Mouse (Mus musculus) hindbrain, embryonic 15.5 days (tissue): Measurements from ENCODE around the gene Vwa7. TPM values are rescaled to one million over a fixed set of nuclear protein-coding genes. Genes with fewer than 3 reads are reported as not detected.
A peak's percentile ranks its signal among the peaks of the same experiment; 100 is the strongest.
"Not testable (repeated sequence)": the region's sequence is repeated elsewhere in the genome, so short reads cannot be mapped to it uniquely, and the experiment has no call there.

Source experiments
- ATAC-seq: fragments of 200-750 bp; cut with Nextera tagmentation; 2 replicates; pipeline ENCODE4 v1.8.0; 2017; ENCODE audit warnings: low read depth, moderate number of reproducible peaks, moderate TSS enrichment; ENCODE audit not compliant: low FRiP score
- H3K27ac ChIP-seq: fragments of 300-500 bp; sonication (generic); replicated peaks from 2 replicates; pipeline ENCODE4 v1.5.1; 2015; ENCODE audit warnings: mild to moderate bottlenecking, inconsistent platforms
- H3K27me3 ChIP-seq: fragments of 300-500 bp; sonication (generic); 2 replicates; pipeline ENCODE4 v1.6.1; 2015; ENCODE audit warnings: control low read depth, inconsistent platforms
- H3K36me3 ChIP-seq: fragments of 300-500 bp; sonication (generic); 2 replicates; pipeline ENCODE4 v1.6.1; 2015; ENCODE audit warnings: control low read depth, inconsistent platforms
- H3K4me1 ChIP-seq: fragments of 300-500 bp; sonication (generic); replicated peaks from 2 replicates; pipeline ENCODE4 v1.6.1; 2015; ENCODE audit warnings: control low read depth, inconsistent platforms
- H3K4me2 ChIP-seq: fragments of 300-500 bp; sonication (generic); 2 replicates; pipeline ENCODE4 v1.6.1; 2015; ENCODE audit warnings: moderate library complexity, mild to moderate bottlenecking, inconsistent platforms
- H3K4me3 ChIP-seq: fragments of 300-500 bp; sonication (generic); 2 replicates; pipeline ENCODE4 v1.5.1; 2015; ENCODE audit warnings: mild to moderate bottlenecking, inconsistent platforms
- H3K9ac ChIP-seq: fragments of 300-500 bp; sonication (generic); 2 replicates; pipeline ENCODE4 v1.6.1; 2015; ENCODE audit warnings: inconsistent platforms
- H3K9me3 ChIP-seq: fragments of 300-500 bp; sonication (generic); 2 replicates; pipeline ENCODE4 v1.6.1; 2016; ENCODE audit warnings: control low read depth, inconsistent platforms
- WGBS: fragments of 180-500 bp; shearing (Covaris S2); methylation state at CpG from one replicate; pipeline ENCODE4 v1.1.7; 2015; 5-methylcytosine and 5-hydroxymethylcytosine counted together
- polyA plus RNA-seq: library from polyadenylated mRNA; unstranded; fragments of >200 nt; fragmentation: Nextera tagmentation; extraction: Ambion mirVana; gene quantifications from 2 replicates; pipeline ENCODE4 v1.2.1, GENCODE M21; 2015

Gene Vwa7
- polyA plus RNA-seq = 0.14 TPM in 2 replicates

DNA sequence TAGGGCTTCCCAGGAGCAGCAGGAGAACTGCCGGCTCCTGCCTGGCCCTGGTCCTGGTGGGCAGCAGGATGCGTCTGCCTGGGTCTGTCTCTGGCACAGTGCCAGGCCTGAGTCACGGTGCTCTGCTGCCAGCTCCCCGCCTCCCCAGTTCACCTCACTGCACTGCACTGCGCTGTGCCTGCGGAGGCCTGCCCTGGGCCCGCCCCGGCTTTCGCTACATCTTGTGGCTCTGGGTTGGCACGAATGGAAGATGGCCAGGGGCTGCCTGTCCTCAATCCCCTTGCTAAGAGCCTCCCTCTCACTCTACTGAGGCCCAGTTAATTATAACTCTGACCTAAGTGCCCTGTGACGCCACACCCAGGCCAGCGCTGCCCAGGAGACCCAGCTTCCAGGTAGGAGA lies at the start of gene Vwa7:
TSS of gene Vwa7 (plus strand) at position 204 of the 400 bp plus-strand sequence.
- Histone ChIP-seq H3K4me2 (no peak within 1 kb of the TSS), H3K27me3 (no peaks in the 10 kb centered on the region), H3K4me3 (no peak within 1 kb of the TSS), H3K27ac (no peak within 1 kb of the TSS), H3K9me3 (no peaks in the 10 kb centered on the region), H3K36me3 (peaks cover 43% of the 10 kb centered on the region), H3K4me1 (peaks cover 5% of the 10 kb centered on the region), H3K9ac (no peak within 1 kb of the TSS)
- 61% methylated on average over 12 of the region's 12 CpGs for WGBS
- ATAC-seq = peak; percentile 52

DNA sequence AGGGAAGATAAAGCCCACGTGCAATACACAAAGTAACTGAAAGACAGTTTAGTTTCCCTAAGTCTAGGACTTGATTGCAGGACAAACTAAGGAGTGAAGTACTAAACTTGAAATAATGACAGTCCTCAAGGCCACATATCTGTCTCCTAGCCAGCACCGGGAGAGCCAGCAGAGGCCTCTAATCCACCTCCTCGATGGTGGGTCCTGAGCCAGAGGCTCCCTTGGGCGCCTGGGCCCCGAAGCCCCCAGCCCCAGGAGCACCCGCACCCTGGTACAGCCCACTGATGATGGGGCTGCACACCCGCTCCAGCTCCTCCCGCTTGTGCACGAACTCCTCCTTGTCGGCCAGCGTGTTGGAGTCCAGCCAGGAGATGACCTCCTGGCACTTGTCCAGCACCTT lies 46.6 kb upstream of the Vwa7 start, which contains the start of gene Gm20481:
TSS of gene Gm20481 (plus strand) at position 91 of the 400 bp plus-strand sequence.
- 69% methylated on average over 7 of the region's 11 CpGs for WGBS
- H3K9ac ChIP-seq, H3K4me3 ChIP-seq, H3K4me1 ChIP-seq, H3K36me3 ChIP-seq, H3K4me2 ChIP-seq, H3K27ac ChIP-seq, H3K9me3 ChIP-seq, ATAC-seq: not testable (repeated sequence)
- peaks cover 29% of the 10 kb centered on the region for H3K27me3 ChIP-seq

DNA sequence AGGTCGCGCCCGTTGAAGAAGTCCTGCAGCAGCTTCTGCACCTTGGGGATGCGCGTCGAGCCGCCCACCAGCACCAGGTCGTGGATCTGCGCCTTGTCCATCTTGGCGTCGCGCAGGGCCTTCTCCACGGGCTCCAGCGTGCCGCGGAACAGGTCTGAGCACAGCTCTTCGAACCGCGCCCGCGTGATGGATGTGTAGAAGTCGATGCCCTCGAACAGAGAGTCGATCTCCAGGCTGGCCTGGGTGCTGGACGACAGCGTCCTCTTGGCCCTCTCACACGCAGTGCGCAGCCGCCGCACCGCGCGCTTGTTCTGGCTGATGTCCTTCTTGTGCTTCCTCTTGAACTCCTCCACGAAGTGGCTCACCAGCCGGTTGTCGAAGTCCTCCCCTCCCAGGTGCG lies 45.5 kb upstream of the Vwa7 start:
- not testable (repeated sequence) for ATAC-seq, H3K9me3 ChIP-seq, H3K4me2 ChIP-seq, H3K27ac ChIP-seq, H3K4me3 ChIP-seq, H3K4me1 ChIP-seq, H3K36me3 ChIP-seq, H3K9ac ChIP-seq
- WGBS = 46% methylated on average over 21 of the region's 37 CpGs
- H3K27me3 ChIP-seq = peaks cover 27% of the 10 kb centered on the region

DNA sequence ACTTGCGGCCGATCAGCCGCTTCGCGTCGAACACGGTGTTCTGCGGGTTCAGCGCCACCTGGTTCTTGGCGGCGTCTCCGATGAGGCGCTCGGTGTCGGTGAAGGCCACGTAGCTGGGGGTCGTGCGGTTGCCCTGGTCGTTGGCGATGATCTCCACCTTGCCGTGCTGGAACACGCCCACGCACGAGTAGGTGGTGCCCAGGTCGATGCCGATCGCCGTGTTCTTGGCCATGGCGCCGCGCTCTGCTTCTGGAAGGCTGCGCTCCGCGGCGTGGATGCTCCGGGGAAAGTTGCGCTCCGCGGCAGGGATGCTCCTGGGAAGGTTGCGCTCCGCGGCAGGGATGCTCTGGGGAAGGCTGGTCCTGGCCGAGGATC lies 44.7 kb upstream of the Vwa7 start:
- not testable (repeated sequence) for H3K9ac ChIP-seq

DNA sequence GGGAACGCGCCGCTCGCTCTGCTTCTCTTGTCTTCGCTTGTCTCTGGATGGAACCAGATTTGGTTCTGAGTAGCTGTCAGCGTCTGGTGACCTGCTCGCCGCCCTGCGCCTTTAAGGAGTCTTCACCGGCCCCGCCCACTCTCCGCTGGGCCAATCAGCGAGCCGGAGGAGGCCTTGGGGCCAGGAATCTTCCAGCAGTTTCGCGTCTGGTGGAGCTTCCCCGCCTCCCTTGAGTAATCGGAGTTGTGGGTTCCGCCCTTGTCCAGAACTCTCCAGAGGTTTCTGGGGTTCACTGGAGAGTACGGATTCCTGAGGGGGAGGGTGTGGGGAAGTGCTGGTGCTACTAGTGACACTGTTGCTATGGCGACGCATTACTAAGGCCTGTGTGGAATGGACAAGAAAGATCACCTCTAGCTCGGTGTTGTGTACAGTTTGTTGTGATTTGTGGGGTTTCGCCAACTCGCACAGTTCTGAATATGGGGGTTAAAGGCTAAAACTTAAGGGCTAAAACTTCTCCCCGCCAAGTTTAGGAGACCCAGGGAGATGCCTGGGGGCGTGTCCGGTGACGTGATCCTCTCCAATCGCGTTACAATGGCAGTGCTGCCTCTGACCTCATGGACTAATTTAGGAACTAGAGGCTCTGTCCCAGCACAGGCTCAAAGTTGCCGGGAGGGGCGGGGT lies 44.2 kb upstream of the Vwa7 start, which contains the start of the genes Hspa1a and Hspa1l:
TSS of gene Hspa1a (minus strand) at position 88 of the 681 bp plus-strand sequence.
TSS of gene Hspa1l (plus strand) at position 635 of the 681 bp plus-strand sequence.
- not testable (repeated sequence) for H3K36me3 ChIP-seq, H3K27ac ChIP-seq, H3K4me1 ChIP-seq, H3K9me3 ChIP-seq
- under 1% methylated on average over 31 of the region's 33 CpGs for WGBS
- peaks cover 27% of the 10 kb centered on the region for H3K27me3 ChIP-seq
- ATAC-seq = peak; percentile 95
- peak within 1 kb of the TSS; percentile 45 for H3K4me3 ChIP-seq
- peak within 1 kb of the TSS; percentile 80 for H3K4me2 ChIP-seq
- 0 out of 2 replicates have a peak within 1 kb of the TSS, but pooled peaks have one; percentile 28 for H3K9ac ChIP-seq

More for the DNA sequence above, 44.7 kb upstream of the Vwa7 start:
- not testable (repeated sequence) for ATAC-seq, H3K27ac ChIP-seq, H3K36me3 ChIP-seq, H3K4me1 ChIP-seq, H3K9me3 ChIP-seq
- 0% methylated on average over 20 of the region's 43 CpGs for WGBS
- Histone ChIP-seq H3K4me2 (peak overlapping the region; percentile 80), H3K27me3 (peaks cover 27% of the 10 kb centered on the region), H3K4me3 (peak overlapping the region; percentile 45)

DNA sequence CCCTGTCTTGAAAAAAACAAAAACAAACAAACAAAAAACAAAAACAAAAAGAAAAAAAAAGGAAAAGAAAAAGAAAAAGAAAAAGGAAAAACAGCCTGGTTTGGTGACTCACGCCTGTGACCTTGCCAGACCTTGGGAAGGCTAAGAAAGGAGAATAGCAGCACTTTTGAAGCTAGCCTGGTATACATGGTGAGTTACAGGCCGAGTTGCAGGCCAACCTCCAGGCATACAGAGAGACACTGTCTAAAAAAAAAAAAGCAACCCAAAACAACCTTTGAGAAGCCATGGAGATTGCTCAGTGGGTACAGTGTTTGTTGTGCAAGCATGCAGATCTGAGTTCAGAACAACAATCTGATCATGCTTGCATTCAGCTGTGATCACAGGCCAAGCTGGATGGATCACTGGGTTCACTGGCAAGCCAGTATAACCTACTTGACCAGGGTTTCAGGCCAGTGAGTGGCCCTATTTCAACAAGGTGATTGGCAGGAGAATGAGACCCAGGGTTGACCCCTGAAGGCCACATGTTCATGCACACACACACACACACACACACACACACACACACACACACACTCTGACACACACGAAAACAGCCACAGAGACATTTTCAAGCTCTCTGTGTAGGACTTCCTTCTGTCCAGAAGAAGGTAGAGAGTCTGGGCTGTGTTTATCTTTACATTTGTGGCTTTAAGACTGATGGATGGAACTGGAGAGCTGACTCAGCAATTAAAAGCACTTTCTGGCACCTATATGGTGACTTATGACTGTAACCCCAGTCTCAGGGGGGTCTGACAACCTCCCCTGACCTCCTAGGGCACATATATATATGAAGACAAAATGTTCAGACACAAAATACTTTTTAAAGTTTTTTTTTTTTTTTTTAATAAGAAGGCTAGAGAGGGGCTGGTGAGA lies 40.5 kb upstream of the Vwa7 start:
- Histone ChIP-seq H3K9me3 (no peaks in the 10 kb centered on the region), H3K4me1 (peaks cover 17% of the 10 kb centered on the region), H3K27ac (no peak overlapping the region), H3K4me2 (no peak overlapping the region), H3K36me3 (no peaks in the 10 kb centered on the region), H3K27me3 (0 out of 2 replicates have a peak, but pooled peaks cover 2% of the 10 kb centered on the region), H3K9ac (no peak overlapping the region), H3K4me3 (no peak overlapping the region)
- WGBS = 82% methylated on average over 3 of the region's 3 CpGs
- ATAC-seq = no peak

DNA sequence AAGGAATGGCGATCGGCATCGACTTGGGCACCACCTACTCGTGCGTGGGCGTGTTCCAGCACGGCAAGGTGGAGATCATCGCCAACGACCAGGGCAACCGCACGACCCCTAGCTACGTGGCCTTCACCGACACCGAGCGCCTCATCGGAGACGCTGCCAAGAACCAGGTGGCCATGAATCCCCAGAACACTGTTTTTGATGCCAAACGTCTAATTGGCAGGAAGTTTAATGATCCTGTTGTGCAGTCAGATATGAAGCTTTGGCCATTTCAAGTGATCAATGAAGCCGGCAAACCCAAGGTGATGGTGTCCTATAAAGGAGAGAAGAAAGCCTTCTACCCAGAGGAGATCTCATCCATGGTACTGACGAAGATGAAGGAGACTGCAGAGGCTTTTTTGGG lies 39.4 kb upstream of the Vwa7 start:
- Histone ChIP-seq H3K4me3 (no peak overlapping the region), H3K27ac (no peak overlapping the region), H3K4me1 (peaks cover 21% of the 10 kb centered on the region), H3K4me2 (no peak overlapping the region), H3K9ac (no peak overlapping the region), H3K27me3 (0 out of 2 replicates have a peak, but pooled peaks cover 2% of the 10 kb centered on the region), H3K9me3 (no peaks in the 10 kb centered on the region), H3K36me3 (no peaks in the 10 kb centered on the region)
- WGBS = 95% methylated on average over 20 of the region's 20 CpGs
- ATAC-seq = no peak

DNA sequence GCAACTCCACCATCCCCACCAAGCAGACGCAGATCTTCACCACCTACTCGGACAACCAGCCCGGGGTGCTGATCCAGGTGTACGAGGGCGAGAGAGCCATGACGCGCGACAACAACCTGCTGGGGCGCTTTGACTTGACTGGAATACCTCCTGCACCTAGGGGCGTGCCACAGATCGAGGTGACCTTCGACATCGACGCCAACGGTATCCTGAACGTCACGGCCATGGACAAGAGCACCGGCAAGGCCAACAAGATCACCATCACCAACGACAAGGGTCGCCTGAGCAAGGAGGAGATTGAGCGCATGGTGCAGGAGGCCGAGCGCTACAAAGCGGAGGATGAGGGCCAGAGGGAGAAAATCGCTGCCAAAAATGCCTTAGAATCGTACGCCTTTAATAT lies 38.1 kb upstream of the Vwa7 start:
- H3K27me3 ChIP-seq = 0 out of 2 replicates have a peak, but pooled peaks cover 2% of the 10 kb centered on the region
- H3K9ac ChIP-seq = no peak overlapping the region

DNA sequence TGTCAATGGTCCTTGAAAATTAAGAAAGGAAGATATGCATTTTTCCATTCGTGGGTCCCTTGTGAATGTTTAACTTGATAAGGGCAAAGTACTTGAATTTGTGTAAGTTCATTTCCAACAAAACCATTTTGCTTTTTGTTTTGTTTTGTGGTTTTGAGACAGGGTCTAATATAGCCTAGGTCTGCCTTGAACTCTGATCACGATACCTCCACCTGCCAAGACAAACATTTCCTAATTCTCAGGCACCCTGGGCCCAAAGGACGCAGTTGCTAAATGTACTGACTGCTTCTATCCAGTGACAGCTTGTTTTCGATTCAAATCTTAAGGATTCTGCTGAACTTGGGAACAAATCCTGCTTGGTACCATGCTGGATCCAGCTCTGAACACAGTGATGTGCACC lies 36.7 kb upstream of the Vwa7 start:
- H3K36me3 ChIP-seq = no peaks in the 10 kb centered on the region
- no peak for ATAC-seq
- H3K27me3 ChIP-seq = no peaks in the 10 kb centered on the region
- H3K9ac ChIP-seq = no peak overlapping the region
- no peak overlapping the region for H3K27ac ChIP-seq
- H3K4me3 ChIP-seq = no peak overlapping the region
- no peaks in the 10 kb centered on the region for H3K9me3 ChIP-seq
- whole genome bisulfite sequencing = 95% methylated on average over 4 of the region's 4 CpGs
- H3K4me2 ChIP-seq = no peak overlapping the region
- peaks cover 25% of the 10 kb centered on the region for H3K4me1 ChIP-seq

More for the DNA sequence above, 38.1 kb upstream of the Vwa7 start:
- Histone ChIP-seq H3K36me3 (no peaks in the 10 kb centered on the region), H3K4me2 (no peak overlapping the region), H3K4me3 (no peak overlapping the region), H3K4me1 (peaks cover 25% of the 10 kb centered on the region), H3K9me3 (no peaks in the 10 kb centered on the region), H3K27ac (no peak overlapping the region)
- no peak for ATAC-seq
- WGBS = 91% methylated on average over 27 of the region's 27 CpGs

DNA sequence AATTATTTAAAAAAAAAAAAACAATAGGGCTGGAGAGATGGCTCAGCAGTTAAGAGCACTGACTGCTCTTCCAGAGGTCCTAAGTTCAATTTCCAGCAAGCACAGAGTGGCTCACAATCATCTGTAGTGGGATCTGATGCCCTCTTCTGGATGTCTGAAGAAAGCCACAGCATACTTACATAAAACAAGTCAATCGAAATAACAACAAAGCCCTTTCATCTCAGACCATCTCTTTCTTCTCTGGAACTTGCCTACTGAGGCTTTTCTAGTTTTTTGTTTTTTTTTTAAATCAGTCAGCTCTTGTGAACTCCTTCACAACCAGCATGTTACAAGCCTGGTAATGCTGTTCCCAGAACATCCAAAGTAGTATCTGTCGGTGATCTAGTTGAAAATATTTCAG lies 35.7 kb upstream of the Vwa7 start:
- WGBS = 14% methylated on average over 2 of the region's 2 CpGs
- Histone ChIP-seq H3K36me3 (peaks cover 3% of the 10 kb centered on the region), H3K4me1 (peaks cover 25% of the 10 kb centered on the region), H3K9me3 (no peaks in the 10 kb centered on the region), H3K4me3 (peak overlapping the region; percentile 76), H3K9ac (peak overlapping the region; percentile 88), H3K27me3 (no peaks in the 10 kb centered on the region), H3K27ac (peak overlapping the region; percentile 98; the same call in 1 of the 2 replicates), H3K4me2 (peak overlapping the region; percentile 91)
- ATAC-seq = no peak

DNA sequence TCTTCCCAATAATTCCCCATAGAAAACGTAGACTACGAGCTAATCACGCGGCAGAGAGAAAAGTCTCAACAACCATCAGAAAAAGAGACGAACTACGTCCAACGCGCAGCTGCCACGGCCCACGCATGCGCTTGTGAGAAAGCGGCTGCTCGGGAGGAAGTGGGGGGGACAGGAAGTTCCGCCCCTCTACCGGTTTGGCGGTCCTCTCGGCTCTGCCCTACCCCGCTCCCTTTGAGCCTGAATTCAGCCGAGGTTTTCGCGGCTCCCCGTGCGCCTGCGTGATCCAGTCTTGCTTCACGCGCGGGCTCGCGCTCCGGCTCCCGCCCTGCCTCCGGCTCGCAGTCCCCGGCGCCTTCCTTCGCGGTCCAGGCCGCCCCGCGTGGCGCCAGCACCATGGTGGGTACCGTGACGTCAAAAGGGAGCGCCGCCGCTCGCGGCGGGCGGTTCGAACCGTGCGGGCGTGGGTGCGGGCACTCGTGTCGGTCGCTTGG lies 34.6 kb upstream of the Vwa7 start, which contains the start of gene Lsm2:
TSS of gene Lsm2 (plus strand) at position 173 of the 491 bp plus-strand sequence.
- Histone ChIP-seq H3K36me3 (peaks cover 14% of the 10 kb centered on the region), H3K9me3 (no peaks in the 10 kb centered on the region), H3K9ac (peak within 1 kb of the TSS; percentile 88), H3K4me3 (peak within 1 kb of the TSS; percentile 76), H3K27ac (peak within 1 kb of the TSS; percentile 98), H3K4me1 (peaks cover 25% of the 10 kb centered on the region), H3K4me2 (peak within 1 kb of the TSS; percentile 91), H3K27me3 (no peaks in the 10 kb centered on the region)
- WGBS = under 1% methylated on average over 57 of the region's 58 CpGs
- peak; percentile 96 for ATAC-seq
